Mouse (Mus musculus) gastrocnemius, adult 2 months (tissue): ENCODE measurements around the gene Tmem141. TPM values are rescaled to one million over a fixed set of nuclear protein-coding genes. Genes with fewer than 3 reads are reported as not detected.

Source experiments
- DNase-seq: peaks from one replicate; pipeline ENCODE4 v3.0.0; 2022
- H3K27ac ChIP-seq: fragments of 200-600 bp; 2 replicates; pipeline ENCODE4 v1.8.1; 2022; ENCODE audit warnings: mild to moderate bottlenecking
- H3K4me3 ChIP-seq: fragments of 200-600 bp; 2 replicates; pipeline ENCODE4 v1.8.1; 2022; ENCODE audit warnings: mild to moderate bottlenecking, moderate library complexity
- CTCF ChIP-seq: fragments of 200-600 bp; IDR thresholded peaks from 2 replicates; pipeline ENCODE4 v1.8.1; 2022; ENCODE audit warnings: antibody characterized with exemption, mild to moderate bottlenecking, moderate library complexity
- intact Hi-C: fragments of 180-260 bp; cut with DNase I; formaldehyde crosslinking; loops from one replicate; pipeline ENCODE4 v1.15.1; 2025
- total RNA-seq, 2 experiments: library from RNA; stranded (reverse); gene quantifications; 2 replicates each; pipeline ENCODE4 v1.2.3; 2021

Gene Tmem141
- total RNA-seq, 2 experiments from 2014 or later, result 14.9 to 15.1 TPM

- intact Hi-C loops, result no loop called here
- Histone ChIP-seq H3K4me3 (no peak overlapping the region), H3K27ac (no peak overlapping the region)
- no peak for DNase-seq
- TF ChIP-seq CTCF, result no peak
Observed at GRCm38 (mm10) chr2:25573068-25573467, 48.7 kb downstream of the Tmem141 start.

GRCm38 (mm10) chr2:25571221-25571620, 50.6 kb downstream of the Tmem141 start:
- no peak for TF ChIP-seq CTCF
- Histone ChIP-seq H3K4me3 (no peak overlapping the region), H3K27ac (no peak overlapping the region)
- intact Hi-C loops, result no loop called here
- DNase-seq, result no peak

Other genes with a start within 250 kb of the Tmem141 start
- not detected for gene Sapcd2, start 249.7 kb downstream of the Tmem141 start, total RNA-seq
- gene Entpd2, start 226.1 kb downstream of the Tmem141 start, total RNA-seq, result 1 to 10 TPM; 6.5 to 8.8 TPM
- 10 to 100 TPM; 14.9 to 16.9 TPM for gene Npdc1, start 222.7 kb downstream of the Tmem141 start, total RNA-seq
- not detected for gene Fut7, start 198.7 kb downstream of the Tmem141 start, total RNA-seq
- gene Abca2, start 193.3 kb downstream of the Tmem141 start, total RNA-seq, result 10 to 100 TPM; 15.1 to 15.3 TPM
- gene Clic3, start 165.2 kb downstream of the Tmem141 start, total RNA-seq, result 1 to 10 TPM in 1 of 2 experiments, under 1 TPM in 1; 0.31 to 1.1 TPM
- gene Paxx, start 160.9 kb downstream of the Tmem141 start, total RNA-seq, result 10 to 100 TPM; 13.6 to 14.4 TPM
- gene Ptgds, start 152.0 kb downstream of the Tmem141 start, total RNA-seq, result not detected
- gene Lcn12, start 128.1 kb downstream of the Tmem141 start, total RNA-seq, result not detected
- 10 to 100 TPM; 76.9 to 88.4 TPM for gene Fbxw5, start 121.3 kb downstream of the Tmem141 start, total RNA-seq
- 1 to 10 TPM; 1.1 to 1.6 TPM for gene C8g, start 120.3 kb downstream of the Tmem141 start, total RNA-seq
- 10 to 100 TPM; 12.4 to 13.1 TPM for gene Traf2, start 75.1 kb downstream of the Tmem141 start, total RNA-seq
- 100 to 1,000 TPM; 152 to 179 TPM for gene Edf1, start 64.2 kb downstream of the Tmem141 start, total RNA-seq
- 1 to 10 TPM; 1.6 to 4.0 TPM for gene Mamdc4, start 47.2 kb downstream of the Tmem141 start, total RNA-seq
- gene Phpt1, start 46.8 kb downstream of the Tmem141 start, total RNA-seq, result 10 to 100 TPM; 52.7 to 64.7 TPM
- gene Ajm1, start 40.2 kb downstream of the Tmem141 start, total RNA-seq, result not detected
- 10 to 100 TPM; 85.6 to 95.2 TPM for gene Rabl6, start 13.5 kb downstream of the Tmem141 start, total RNA-seq
- gene Ccdc183, start 4.3 kb downstream of the Tmem141 start, total RNA-seq, result not detected
- gene Fcna, start 6.0 kb upstream of the Tmem141 start, total RNA-seq, result 1 to 10 TPM; 1.8 to 5.3 TPM
- 1 to 10 TPM; 3.3 to 5.1 TPM for gene Lcn8, start 31.1 kb upstream of the Tmem141 start, total RNA-seq
- not detected for gene Lcn5, start 35.9 kb upstream of the Tmem141 start, total RNA-seq
- not detected for gene Lcn6, start 54.8 kb upstream of the Tmem141 start, total RNA-seq
- gene Lcn10, start 60.7 kb upstream of the Tmem141 start, total RNA-seq, result not detected
- not detected for gene Obp2a, start 78.0 kb upstream of the Tmem141 start, total RNA-seq
- gene Bmyc, start 84.7 kb upstream of the Tmem141 start, total RNA-seq, result 10 to 100 TPM; 11.4 to 13.1 TPM
- not detected for gene Obp2b, start 115.0 kb upstream of the Tmem141 start, total RNA-seq
- not detected for gene Lcn3, start 143.6 kb upstream of the Tmem141 start, total RNA-seq
- not detected for gene Lcn11, start 155.0 kb upstream of the Tmem141 start, total RNA-seq
- gene Gm13539, start 160.3 kb upstream of the Tmem141 start, total RNA-seq, result not detected
- gene Glt6d1, start 193.8 kb upstream of the Tmem141 start, total RNA-seq, result not detected
- not detected for gene Lcn9, start 201.1 kb upstream of the Tmem141 start, total RNA-seq
- not detected for gene Sohlh1, start 225.2 kb upstream of the Tmem141 start, total RNA-seq
- under 1 TPM in 1 of 2 experiments, not detected in 1; 0.05 TPM for gene Kcnt1, start 241.7 kb upstream of the Tmem141 start, total RNA-seq